Mouse (Mus musculus): Measurements from ENCODE around the gene Hyal3. TPM values are rescaled to one million over a fixed set of nuclear protein-coding genes. Genes with fewer than 3 reads are reported as not detected.

Gene Hyal3
- polyA plus RNA-seq, 1 experiment from 2014 or later: 1.7 TPM

GRCm38 (mm10) chr9:107612191-107612944, 31.8 kb downstream of the Hyal3 start:
- Histone ChIP-seq H3K27ac (ENCODE audit: low read length) (peak overlapping the region; percentile 96), H3K27me3 (replicated peaks; ENCODE audit: insufficient read depth, low read length) (no peaks in the 10 kb centered on the region), H3K9ac (replicated peaks; ENCODE audit: low read depth) (peak overlapping the region; percentile 29), H3K9me3 (ENCODE audit: low read length) (no peaks in the 10 kb centered on the region), H3K4me1 (ENCODE audit: insufficient read depth, low read depth, low read length) (peaks cover 18% of the 10 kb centered on the region), H3K4me2 (replicated peaks; ENCODE audit: low read depth, low read length) (peak overlapping the region; percentile 61), H3K36me3 (ENCODE audit: insufficient read depth, low read length) (peaks cover 27% of the 10 kb centered on the region), H3K4me3 (ENCODE audit: low read depth, low read length) (peak overlapping the region; percentile 29)
- TF ChIP-seq CTCF (IDR thresholded peaks at IDR 0.05) (peak; percentile 97), EP300 (IDR thresholded peaks at IDR 0.05) (peak; percentile 71)
- DNase-seq (ENCODE audit: low spot score) (peak; percentile 99), ATAC-seq (peak; percentile 91)
- WGBS: 5% methylated on average over 32 of the region's 48 CpGs

- peak overlapping the region; percentile 61 for H3K4me2 ChIP-seq (replicated peaks; ENCODE audit: low read depth, low read length)
- TF ChIP-seq EP300 (IDR thresholded peaks at IDR 0.05): peak; percentile 71
- peak; percentile 64 for TF ChIP-seq CTCF (IDR thresholded peaks at IDR 0.05)
- peaks cover 20% of the 10 kb centered on the region for H3K4me1 ChIP-seq (ENCODE audit: insufficient read depth, low read depth, low read length)
- H3K4me3 ChIP-seq (ENCODE audit: low read depth, low read length): 0 out of 2 replicates have a peak overlapping the region, but pooled peaks have one; percentile 5
- H3K36me3 ChIP-seq (ENCODE audit: insufficient read depth, low read length): peaks cover 32% of the 10 kb centered on the region
- DNase-seq (ENCODE audit: low spot score) (peak; percentile 73), ATAC-seq (peak; percentile 41)
- no peaks in the 10 kb centered on the region for H3K27me3 ChIP-seq (replicated peaks; ENCODE audit: insufficient read depth, low read length)
- H3K9me3 ChIP-seq (ENCODE audit: low read length): no peaks in the 10 kb centered on the region
- 0 out of 2 replicates have a peak overlapping the region, but pooled peaks have one; percentile 34 for H3K9ac ChIP-seq (replicated peaks; ENCODE audit: low read depth)
- WGBS: 6% methylated on average over 12 of the region's 12 CpGs
- peak overlapping the region; percentile 96 for H3K27ac ChIP-seq (ENCODE audit: low read length)
Observed at GRCm38 (mm10) chr9:107612945-107613569, 32.4 kb downstream of the Hyal3 start.

GRCm38 (mm10) chr9:107615035-107615434, 34.4 kb downstream of the Hyal3 start:
- TF ChIP-seq EP300 (IDR thresholded peaks at IDR 0.05) (no peak), CTCF (IDR thresholded peaks at IDR 0.05) (no peak)
- Histone ChIP-seq H3K27me3 (replicated peaks; ENCODE audit: insufficient read depth, low read length) (no peaks in the 10 kb centered on the region), H3K36me3 (ENCODE audit: insufficient read depth, low read length) (peaks cover 37% of the 10 kb centered on the region), H3K27ac (ENCODE audit: low read length) (no peak overlapping the region), H3K4me1 (ENCODE audit: insufficient read depth, low read depth, low read length) (peaks cover 34% of the 10 kb centered on the region), H3K4me3 (ENCODE audit: low read depth, low read length) (no peak overlapping the region), H3K9ac (replicated peaks; ENCODE audit: low read depth) (no peak overlapping the region), H3K4me2 (replicated peaks; ENCODE audit: low read depth, low read length) (no peak overlapping the region), H3K9me3 (ENCODE audit: low read length) (no peaks in the 10 kb centered on the region)
- DNase-seq (ENCODE audit: low spot score) (no peak), ATAC-seq (no peak)
- 89% methylated on average over 4 of the region's 4 CpGs for WGBS

- H3K36me3 ChIP-seq (ENCODE audit: insufficient read depth, low read length): peaks cover 47% of the 10 kb centered on the region
- H3K4me2 ChIP-seq (replicated peaks; ENCODE audit: low read depth, low read length): no peak overlapping the region
- no peak overlapping the region for H3K4me3 ChIP-seq (ENCODE audit: low read depth, low read length)
- no peaks in the 10 kb centered on the region for H3K27me3 ChIP-seq (replicated peaks; ENCODE audit: insufficient read depth, low read length)
- 69% methylated on average over 2 of the region's 2 CpGs for WGBS
- no peak overlapping the region for H3K9ac ChIP-seq (replicated peaks; ENCODE audit: low read depth)
- no peak for TF ChIP-seq EP300 (IDR thresholded peaks at IDR 0.05)
- peak; percentile 33 for TF ChIP-seq CTCF (IDR thresholded peaks at IDR 0.05)
- ATAC-seq (no peak), DNase-seq (ENCODE audit: low spot score) (no peak)
- peaks cover 22% of the 10 kb centered on the region; the same call in 1 of the 2 replicates for H3K4me1 ChIP-seq (ENCODE audit: insufficient read depth, low read depth, low read length)
- H3K27ac ChIP-seq (ENCODE audit: low read length): 0 out of 2 replicates have a peak overlapping the region, but pooled peaks have one; percentile 44
- H3K9me3 ChIP-seq (ENCODE audit: low read length): no peaks in the 10 kb centered on the region
Observed at GRCm38 (mm10) chr9:107617461-107617860, 36.8 kb downstream of the Hyal3 start.

- H3K4me1 ChIP-seq (ENCODE audit: insufficient read depth, low read depth, low read length): peaks cover 19% of the 10 kb centered on the region; the same call in 1 of the 2 replicates
- peak; percentile 31 for DNase-seq (ENCODE audit: low spot score)
- peak; percentile 9; the same call in 1 of the 2 replicates for ATAC-seq
- H3K36me3 ChIP-seq (ENCODE audit: insufficient read depth, low read length): peaks cover 48% of the 10 kb centered on the region
- no peaks in the 10 kb centered on the region for H3K9me3 ChIP-seq (ENCODE audit: low read length)
- 71% methylated on average over 6 of the region's 6 CpGs for WGBS
- no peaks in the 10 kb centered on the region for H3K27me3 ChIP-seq (replicated peaks; ENCODE audit: insufficient read depth, low read length)
- no peak overlapping the region for H3K9ac ChIP-seq (replicated peaks; ENCODE audit: low read depth)
- peak; percentile 35; the same call in 1 of the 2 replicates for TF ChIP-seq EP300 (IDR thresholded peaks at IDR 0.05)
- no peak for TF ChIP-seq CTCF (IDR thresholded peaks at IDR 0.05)
- H3K4me2 ChIP-seq (replicated peaks; ENCODE audit: low read depth, low read length): no peak overlapping the region
- H3K27ac ChIP-seq (ENCODE audit: low read length): peak overlapping the region; percentile 86
- no peak overlapping the region for H3K4me3 ChIP-seq (ENCODE audit: low read depth, low read length)
Observed at GRCm38 (mm10) chr9:107618098-107618497, 37.5 kb downstream of the Hyal3 start.

Measured in lung, postnatal 0 days (tissue).